8 mouse cellular contexts compared by ENCODE assay signal in genomic region chr9:45429951-45430697, GRCm38 (mm10). TPM values are rescaled to one million over a fixed set of nuclear protein-coding genes. Genes with fewer than 3 reads are reported as not detected.
DNase-seq lines count a peak whose midpoint lies in the region; ATAC-seq lines count a peak whose summit lies in the region.

No protein-coding gene starts in this region.

- no peak overlapping the region for H3K27ac ChIP-seq in kidney, embryonic 16.5 days (ENCODE audit: low read length)
- no peak overlapping the region for H3K27ac ChIP-seq in forebrain, embryonic 11.5 days (ENCODE audit: low read depth, low read length)

- peaks cover 46% of the 10 kb centered on the region for H3K27me3 ChIP-seq in kidney, embryonic 16.5 days (ENCODE audit: insufficient read depth, low read length)
- H3K27me3 ChIP-seq in forebrain, embryonic 11.5 days (ENCODE audit: control insufficient read depth, insufficient read depth, low read length): peaks cover 41% of the 10 kb centered on the region

- ATAC-seq in kidney, embryonic 16.5 days (ENCODE audit: low FRiP score, low TSS enrichment): peak; percentile 61
- ATAC-seq in forebrain, embryonic 11.5 days (replicated peaks; ENCODE audit: low FRiP score): 0 out of 2 replicates have a peak, but pooled peaks have one; percentile 33

- intact Hi-C loops in left cerebral cortex, postnatal 25 days (cut with DNase I): loop anchor here (5.0 kb wide), 2 partner anchors 87 to 157 kb away; no protein-coding TSS in a partner anchor

- H3K36me3 ChIP-seq in kidney, embryonic 16.5 days (ENCODE audit: insufficient read depth, low read length): no peaks in the 10 kb centered on the region
- H3K36me3 ChIP-seq in forebrain, embryonic 11.5 days (ENCODE audit: control insufficient read depth, insufficient read depth, low read length): no peaks in the 10 kb centered on the region

- peak overlapping the region; percentile 45 for H3K4me3 ChIP-seq in kidney, embryonic 16.5 days (ENCODE audit: low read length)
- peak overlapping the region; percentile 41 for H3K4me3 ChIP-seq in forebrain, embryonic 11.5 days (ENCODE audit: low read depth, low read length)

- H3K9me3 ChIP-seq in kidney, embryonic 16.5 days (ENCODE audit: low read length): no peaks in the 10 kb centered on the region
- no peaks in the 10 kb centered on the region for H3K9me3 ChIP-seq in forebrain, embryonic 11.5 days (ENCODE audit: control insufficient read depth, low read length)

- H3K4me2 ChIP-seq in kidney, embryonic 16.5 days (replicated peaks; ENCODE audit: low read depth, low read length): peak overlapping the region; percentile 62
- H3K4me2 ChIP-seq in forebrain, embryonic 11.5 days (ENCODE audit: low read depth, low read length, severe bottlenecking): peak overlapping the region; percentile 51

- DNase-seq in kidney, adult 8-10 months: no peak
- DNase-seq in cerebellum, adult 11 months: peak; percentile 53
- DNase-seq in forebrain, embryonic 11.5 days (ENCODE audit: low spot score): peak; percentile 72
- DNase-seq in left cerebral cortex, postnatal 25 days (ENCODE audit: low spot score in 2 of 2): peak; percentile 59 to 69
- peak; percentile 38 for DNase-seq in retina, embryonic 14.5 days (ENCODE audit: low spot score)
- no peak for DNase-seq in thymus, postnatal 25 days
- no peak for DNase-seq in urinary bladder, postnatal 4 days (ENCODE audit: low spot score in 2 of 2)

- H3K9ac ChIP-seq in kidney, embryonic 16.5 days (replicated peaks; ENCODE audit: low read length): no peak overlapping the region
- peak overlapping the region; percentile 51 for H3K9ac ChIP-seq in forebrain, embryonic 11.5 days (ENCODE audit: low read length)

- under 1% methylated on average over 51 of the region's 54 CpGs for WGBS in kidney, embryonic 16.5 days
- 2% methylated on average over 52 of the region's 54 CpGs for WGBS in forebrain, embryonic 11.5 days

- H3K4me1 ChIP-seq in kidney, embryonic 16.5 days (ENCODE audit: insufficient read depth, low read length): peaks cover 11% of the 10 kb centered on the region; the same call in 1 of the 2 replicates
- peaks cover 11% of the 10 kb centered on the region; the same call in 1 of the 2 replicates for H3K4me1 ChIP-seq in forebrain, embryonic 11.5 days (replicated peaks; ENCODE audit: control insufficient read depth, insufficient read depth, low read length)

RNA-seq across cellular contexts. Expression of gene Dscaml1, which starts 3.7 kb away (rescaled TPM):
- 0.17 and 0.37 TPM in 2 replicates for polyA plus RNA-seq in kidney, embryonic 16.5 days (2015; fragmentation: Nextera tagmentation; extraction: Ambion mirVana)
- polyA plus RNA-seq in forebrain, embryonic 11.5 days (2014; fragmentation: Nextera tagmentation; extraction: Ambion mirVana): 3.4 and 5.4 TPM in 2 replicates
- 10 to 100 TPM; 51.1 to 51.7 TPM for total RNA-seq in left cerebral cortex, postnatal 25 days (2021)

RNA-seq across cellular contexts. Expression of gene Fxyd2, which starts 30.7 kb away (rescaled TPM):
- 746 and 828 TPM in 2 replicates for polyA plus RNA-seq in kidney, embryonic 16.5 days (2015; fragmentation: Nextera tagmentation; extraction: Ambion mirVana)
- polyA plus RNA-seq in forebrain, embryonic 11.5 days (2014; fragmentation: Nextera tagmentation; extraction: Ambion mirVana): 1.5 and 3.4 TPM in 2 replicates
- 10 to 100 TPM in 1 of 2 experiments, 1 to 10 TPM in 1; 7.2 to 13.1 TPM for total RNA-seq in left cerebral cortex, postnatal 25 days (2021)

Comparison
In these comparisons a context has a peak if more than half of its experiments do, and no peak if none do; other contexts are left out.
1. DNase-seq: peak in cerebellum, adult 11 months (single experiment), forebrain, embryonic 11.5 days (single experiment), left cerebral cortex, postnatal 25 days (2 of 2) and retina, embryonic 14.5 days (single experiment); none in kidney, adult 8-10 months (0 of 2), thymus, postnatal 25 days (single experiment) and urinary bladder, postnatal 4 days (0 of 2).
2. RNA of gene Fxyd2, which starts 30.7 kb away (polyA plus RNA-seq): 746 to 828 TPM in kidney, embryonic 16.5 days; 1.5 to 3.4 TPM in forebrain, embryonic 11.5 days; every median in the first group is over 100 times any median in the second.